Mouse (Mus musculus): ENCODE measurements at regions not wholly inside any gene's neighbourhood (a gene's known extent, or its start where the extent isn't known, plus 50 kb on each side); places are given as distances from the start of the nearest gene placed in this dataset.

DNA sequence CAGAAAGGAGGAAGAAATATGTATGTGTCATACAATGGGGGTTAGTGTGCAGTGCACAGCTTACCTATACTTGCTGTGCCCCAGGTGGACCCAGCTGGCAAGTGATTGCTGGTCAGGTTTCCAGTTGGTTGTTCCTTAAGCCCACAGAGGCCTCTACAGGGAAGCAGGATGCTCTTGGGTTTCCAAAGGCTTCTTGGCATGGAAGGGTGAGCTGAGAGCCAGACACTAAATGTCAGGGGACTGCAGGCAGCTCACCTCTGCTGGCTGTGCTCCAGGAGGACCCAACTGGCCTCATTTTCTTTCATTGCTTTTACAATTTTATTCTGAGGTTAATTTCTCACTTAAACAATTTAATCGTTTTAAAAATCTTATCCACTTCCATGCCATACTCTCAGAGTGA, 108.1 kb downstream of the Gm10184 start:
- no peak for DNase-seq (ENCODE audit: extremely low spot score, low read depth, low spot score)

DNA sequence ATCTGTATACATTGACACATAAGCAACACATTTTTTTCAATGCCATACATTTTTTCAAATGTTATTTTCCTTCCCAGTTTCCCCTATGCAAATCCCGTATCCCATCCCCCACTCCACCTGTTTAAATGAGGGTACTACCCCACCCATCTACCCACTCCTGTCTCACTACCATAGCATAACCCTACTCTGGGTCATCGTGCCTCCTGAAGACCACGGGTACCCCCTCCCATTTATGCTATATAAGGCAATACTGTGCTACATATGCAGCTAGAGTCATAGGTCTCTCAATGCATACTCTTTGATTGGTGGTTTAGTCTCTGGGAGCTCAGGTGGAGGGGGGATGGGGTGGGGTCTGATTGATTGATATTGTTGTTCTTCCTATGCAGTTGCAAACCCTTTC, 132.7 kb downstream of the Gm10184 start:
- no peak for DNase-seq (ENCODE audit: extremely low spot score, low read depth, low spot score)

DNA sequence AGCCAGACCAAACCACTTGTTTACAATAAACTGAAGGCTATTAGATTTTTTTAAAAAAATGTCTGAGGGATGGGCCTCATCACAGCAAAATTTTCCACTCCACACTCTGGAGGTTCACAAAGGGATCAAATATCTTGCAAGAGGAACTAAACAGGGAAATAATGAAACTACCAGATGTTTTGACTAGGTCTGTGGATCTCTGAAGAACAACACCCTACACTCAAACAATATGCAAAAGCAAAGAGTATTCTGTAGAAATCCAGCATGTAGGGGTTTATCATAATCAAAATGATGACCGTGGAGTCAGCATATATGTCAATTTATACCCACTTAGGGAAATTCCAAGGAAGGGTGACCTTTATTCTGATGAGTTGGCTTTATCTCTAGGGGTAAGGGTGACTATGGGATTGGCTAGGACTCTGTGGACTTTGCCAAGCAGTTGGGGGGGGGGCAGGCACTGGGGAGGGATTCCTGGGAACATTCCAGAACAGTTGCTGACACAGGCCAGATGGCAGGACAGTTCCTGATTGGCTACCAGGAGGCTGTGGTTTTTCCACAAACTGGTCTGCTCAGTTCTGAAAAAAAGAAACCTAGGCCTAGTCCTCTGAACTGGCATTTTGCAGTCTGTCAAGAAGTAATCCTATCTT, 143.9 kb downstream of the Gm10184 start:
- no peak for DNase-seq (ENCODE audit: extremely low spot score, low read depth, low spot score)

DNA sequence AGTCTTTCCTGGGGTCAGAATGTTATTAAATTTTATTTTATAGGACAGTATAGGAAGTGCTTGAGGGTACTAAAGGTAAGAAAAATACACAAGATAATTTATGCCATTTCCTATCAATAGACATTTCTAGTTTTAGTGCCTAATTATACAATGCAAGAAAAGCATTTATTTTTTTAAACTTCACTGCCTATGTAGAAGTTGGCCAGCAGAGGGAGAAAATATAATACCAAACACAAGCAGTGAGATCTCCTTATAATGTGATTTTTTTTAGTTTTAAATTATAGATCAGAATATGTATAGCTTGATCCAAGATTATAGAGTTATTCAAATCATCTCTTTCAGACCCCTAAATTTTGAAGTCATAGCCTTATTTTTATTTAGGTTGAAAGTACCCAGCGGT, 172.8 kb downstream of the Gm10184 start:
- no peak for DNase-seq (ENCODE audit: extremely low spot score, low read depth, low spot score)

DNA sequence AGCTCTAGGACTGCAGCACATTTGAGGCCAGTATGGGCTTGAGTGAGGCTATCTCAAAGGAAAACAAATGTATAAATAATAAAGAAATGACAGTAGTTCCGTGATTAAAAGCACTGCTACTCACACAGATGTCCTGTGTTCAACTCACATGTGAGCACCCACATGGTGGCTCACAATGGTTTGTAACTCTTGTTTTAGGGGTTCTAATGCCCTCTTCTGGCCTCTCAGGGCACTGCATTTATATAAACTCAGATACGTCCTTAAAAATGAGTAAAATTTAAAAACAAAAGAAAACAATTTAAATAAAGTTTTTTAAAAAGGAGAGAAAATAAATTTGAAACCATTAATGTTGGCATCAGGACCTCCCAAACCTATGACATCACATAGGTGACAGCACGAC, 184.7 kb downstream of the Gm10184 start:
- DNase-seq (ENCODE audit: extremely low spot score, low read depth, low spot score): no peak

DNA sequence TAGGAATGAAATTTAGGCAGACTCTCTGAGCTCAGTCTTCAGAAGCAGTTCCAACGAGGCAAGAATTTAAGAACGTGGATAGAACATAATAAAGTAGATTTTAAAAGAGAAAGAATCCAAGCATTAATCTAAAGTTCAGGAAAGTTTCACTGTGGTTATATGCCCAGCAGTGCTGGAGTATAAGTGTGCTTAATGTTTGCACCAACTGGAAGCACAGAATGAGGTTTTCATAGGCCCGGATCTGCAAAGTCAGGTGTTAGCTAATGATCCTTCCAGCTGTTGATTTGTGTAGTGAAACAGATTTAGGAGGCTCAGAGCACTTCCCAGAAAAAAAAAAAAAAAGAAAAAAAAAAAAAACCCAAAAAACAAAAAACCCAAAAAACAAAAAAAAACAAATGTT, 228.5 kb downstream of the Gm10184 start:
- no peak for DNase-seq (ENCODE audit: extremely low spot score, low read depth, low spot score)

DNA sequence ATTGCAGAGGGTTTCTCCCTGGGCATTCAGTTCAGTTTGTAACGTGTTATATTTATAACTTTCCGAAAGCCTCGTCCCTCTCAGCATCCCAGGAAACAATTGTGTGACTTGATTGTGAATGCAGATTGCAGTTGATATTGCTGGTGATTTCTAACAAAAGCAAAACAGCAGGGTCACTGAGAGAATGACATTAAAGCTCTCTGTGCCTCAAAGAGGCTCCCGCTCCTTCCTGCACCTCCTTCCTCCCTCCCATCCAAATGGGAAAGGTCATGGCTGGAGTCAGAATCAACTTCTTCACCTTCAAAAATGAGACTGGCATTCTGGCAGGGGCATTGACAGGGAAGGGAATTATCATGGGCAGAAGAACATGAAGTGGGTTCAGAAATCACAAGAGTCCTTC, 251.9 kb downstream of the Gm10184 start:
- no peak for DNase-seq (ENCODE audit: extremely low spot score, low read depth, low spot score)

DNA sequence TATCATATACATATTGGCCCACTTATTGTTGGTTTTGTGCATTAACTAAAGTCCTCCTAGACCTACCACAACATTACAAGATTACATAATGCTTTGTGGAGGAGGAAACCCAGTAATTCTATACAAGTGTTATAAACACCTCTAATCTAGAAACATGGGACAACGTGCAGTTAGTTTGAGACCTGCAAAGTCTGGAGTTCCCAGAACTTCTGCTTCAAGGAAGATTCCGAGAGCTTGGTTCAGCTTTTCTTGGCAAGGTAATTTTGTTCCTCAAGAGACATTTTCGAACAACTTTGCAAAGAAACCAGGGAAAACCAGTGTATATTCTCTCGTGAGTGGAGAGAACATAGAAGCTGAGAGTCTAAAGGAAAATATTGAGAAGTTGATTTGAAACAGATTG, 254.0 kb downstream of the Gm10184 start:
- DNase-seq (ENCODE audit: extremely low spot score, low read depth, low spot score): no peak

DNA sequence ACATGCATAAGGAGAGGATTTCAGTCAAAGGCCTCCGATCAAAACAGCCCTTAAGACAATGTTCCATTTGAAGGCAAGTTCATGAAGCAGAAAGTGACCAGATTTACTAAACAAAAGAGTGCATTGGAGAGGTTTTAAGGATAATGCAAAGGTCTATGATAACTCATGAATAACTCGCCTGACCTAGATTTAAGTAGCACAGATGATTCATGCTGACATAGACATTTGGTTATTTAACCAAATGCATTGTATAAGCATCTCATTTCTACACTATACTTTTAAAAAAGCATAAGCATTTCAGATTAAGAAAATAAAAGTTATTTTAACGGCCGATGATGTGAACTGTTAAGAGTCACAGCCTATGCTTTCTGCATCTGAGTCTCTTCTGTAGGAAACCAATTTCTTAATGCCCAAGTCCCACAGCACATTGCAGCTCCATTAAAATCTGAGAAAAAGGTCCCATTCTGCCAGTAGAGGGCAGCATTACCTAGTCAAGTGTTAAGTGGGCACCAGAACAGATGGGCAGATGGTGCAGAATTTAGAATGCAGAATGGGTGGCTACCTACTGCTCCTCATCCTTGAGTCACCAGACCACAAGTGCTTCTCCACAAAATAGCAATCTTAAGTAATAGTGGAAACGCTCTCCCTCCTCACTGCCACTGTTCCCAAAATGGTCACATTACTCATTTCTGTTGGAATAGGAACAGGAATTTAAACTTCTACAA, 256.0 kb downstream of the Gm10184 start:
- peak; percentile 39 for DNase-seq (ENCODE audit: extremely low spot score, low read depth, low spot score)

DNA sequence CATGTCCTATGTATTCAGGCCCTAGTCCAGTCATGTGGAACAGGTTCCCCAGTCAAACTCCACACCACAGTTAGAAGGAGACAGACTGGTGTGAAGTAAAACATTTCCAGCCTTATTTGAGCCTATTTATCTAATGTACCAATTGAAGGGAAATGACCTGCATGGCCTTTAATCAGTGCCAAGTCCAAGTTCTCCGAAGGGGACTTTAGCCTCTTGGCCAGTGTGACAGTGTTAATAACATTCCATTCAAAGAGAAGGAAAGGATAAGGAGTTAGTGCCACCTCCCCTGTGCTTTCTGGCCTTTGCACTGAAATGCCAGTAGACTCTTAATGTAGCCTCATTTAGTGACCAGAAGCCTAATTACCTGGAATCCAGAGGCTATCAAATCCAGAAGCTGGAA, 264.2 kb downstream of the Gm10184 start:
- no peak for DNase-seq (ENCODE audit: extremely low spot score, low read depth, low spot score)
